Mouse (Mus musculus): Measurements from ENCODE around the gene Retreg3. TPM values are rescaled to one million over a fixed set of nuclear protein-coding genes. Genes with fewer than 3 reads are reported as not detected.

Gene Retreg3
- total and polyA plus RNA-seq, 2 experiments from 2014 or later: 24.7 to 56.8 TPM

GRCm38 (mm10) chr11:101082208-101083082 is 37.2 kb downstream of the Retreg3 start, which contains the start of gene Coasy:
Coasy (plus strand) TSS chr11:101082565.
- Histone ChIP-seq H3K4me1 (ENCODE audit: insufficient read depth, low read length) (peaks cover 22% of the 10 kb centered on the region; the same call in 1 of the 2 replicates), H3K4me2 (ENCODE audit: low read depth, low read length) (peak within 1 kb of the TSS; percentile 100), H3K27ac (peak within 1 kb of the TSS; percentile 94), H3K27me3 (ENCODE audit: insufficient read depth, low read length) (peaks cover 26% of the 10 kb centered on the region), H3K9ac (replicated peaks; ENCODE audit: low read length) (peak within 1 kb of the TSS; percentile 90), H3K4me3 (ENCODE audit: low read length) (peak within 1 kb of the TSS; percentile 75), H3K36me3 (ENCODE audit: insufficient read depth, low read length) (no peaks in the 10 kb centered on the region), H3K9me3 (ENCODE audit: low read length) (no peaks in the 10 kb centered on the region)
- TF ChIP-seq CTCF (IDR thresholded peaks at IDR 0.05; ENCODE audit: low read depth): peak; percentile 68
- ATAC-seq (peak; percentile 90), DNase-seq (ENCODE audit: low spot score) (peak; percentile 95)
- under 1% methylated on average over 51 of the region's 51 CpGs for WGBS

GRCm38 (mm10) chr11:101081659-101082058 is 38.0 kb downstream of the Retreg3 start:
- Histone ChIP-seq H3K27ac (peak overlapping the region; percentile 94), H3K27me3 (ENCODE audit: insufficient read depth, low read length) (peaks cover 29% of the 10 kb centered on the region), H3K9me3 (ENCODE audit: low read length) (no peaks in the 10 kb centered on the region), H3K9ac (replicated peaks; ENCODE audit: low read length) (peak overlapping the region; percentile 38), H3K4me1 (ENCODE audit: insufficient read depth, low read length) (peaks cover 20% of the 10 kb centered on the region; the same call in 1 of the 2 replicates), H3K4me2 (ENCODE audit: low read depth, low read length) (peak overlapping the region; percentile 100), H3K36me3 (ENCODE audit: insufficient read depth, low read length) (peaks cover 2% of the 10 kb centered on the region; the same call in 1 of the 2 replicates), H3K4me3 (ENCODE audit: low read length) (peak overlapping the region; percentile 75)
- ATAC-seq (no peak), DNase-seq (ENCODE audit: low spot score) (peak; percentile 15)
- no peak for TF ChIP-seq CTCF (IDR thresholded peaks at IDR 0.05; ENCODE audit: low read depth)
- WGBS: 8% methylated on average over 10 of the region's 10 CpGs

DNA sequence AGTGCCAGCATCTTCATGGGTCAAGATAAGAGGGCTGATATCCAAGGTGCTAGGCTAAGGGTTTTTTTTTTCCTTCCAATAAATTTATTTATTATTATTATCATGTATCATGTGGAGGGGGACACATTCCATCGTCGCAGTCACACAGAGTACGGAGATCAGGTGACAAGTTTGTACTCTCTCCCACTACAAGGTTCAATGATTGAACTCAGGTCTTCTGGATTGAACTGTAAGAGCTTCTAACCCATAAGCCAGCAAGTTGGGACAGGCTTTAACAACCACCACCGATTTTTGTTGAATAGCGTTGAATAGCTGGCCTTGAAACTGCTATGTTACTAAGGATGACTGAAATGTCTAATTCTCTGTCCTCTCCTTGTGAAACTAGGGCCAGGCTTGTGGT is 39.3 kb downstream of the Retreg3 start:
- no peak overlapping the region for H3K4me2 ChIP-seq (ENCODE audit: low read depth, low read length)
- no peak overlapping the region for H3K4me3 ChIP-seq (ENCODE audit: low read length)
- no peak overlapping the region for H3K9ac ChIP-seq (replicated peaks; ENCODE audit: low read length)
- ATAC-seq (no peak), DNase-seq (ENCODE audit: low spot score) (no peak)
- no peak overlapping the region for H3K27ac ChIP-seq
- peaks cover 3% of the 10 kb centered on the region; the same call in 1 of the 2 replicates for H3K36me3 ChIP-seq (ENCODE audit: insufficient read depth, low read length)
- WGBS: 71% methylated on average over 5 of the region's 5 CpGs
- no peak for TF ChIP-seq CTCF (IDR thresholded peaks at IDR 0.05; ENCODE audit: low read depth)
- no peaks in the 10 kb centered on the region for H3K9me3 ChIP-seq (ENCODE audit: low read length)
- peaks cover 29% of the 10 kb centered on the region for H3K27me3 ChIP-seq (ENCODE audit: insufficient read depth, low read length)
- peaks cover 13% of the 10 kb centered on the region; the same call in 1 of the 2 replicates for H3K4me1 ChIP-seq (ENCODE audit: insufficient read depth, low read length)

DNA sequence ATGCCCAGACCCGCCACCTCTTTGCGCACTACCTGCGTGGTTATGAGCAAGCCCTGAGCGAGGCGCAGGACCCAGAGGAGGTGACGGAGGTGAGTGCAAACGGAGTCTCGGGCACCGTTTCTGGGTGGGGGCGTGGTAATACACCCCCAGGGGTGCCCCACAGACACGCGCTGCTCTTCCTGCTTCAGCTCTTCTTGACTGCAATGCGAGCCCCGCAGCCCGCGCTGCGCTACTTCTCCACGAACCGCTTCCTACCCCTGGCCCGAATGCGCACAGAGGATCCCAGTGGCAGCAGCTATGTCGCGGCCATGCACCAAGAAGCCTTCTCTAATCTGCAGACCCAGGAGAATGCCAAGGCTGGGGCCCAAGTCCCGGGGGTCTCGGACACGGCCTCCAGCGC is 39.9 kb downstream of the Retreg3 start:
- DNase-seq (ENCODE audit: low spot score): no peak
- Histone ChIP-seq H3K4me1 (ENCODE audit: insufficient read depth, low read length) (peaks cover 13% of the 10 kb centered on the region; the same call in 1 of the 2 replicates), H3K4me3 (ENCODE audit: low read length) (peak overlapping the region; percentile 10; the same call in 1 of the 2 replicates), H3K9me3 (ENCODE audit: low read length) (no peaks in the 10 kb centered on the region), H3K4me2 (ENCODE audit: low read depth, low read length) (peak overlapping the region; percentile 35; the same call in 1 of the 2 replicates), H3K36me3 (ENCODE audit: insufficient read depth, low read length) (peaks cover 3% of the 10 kb centered on the region; the same call in 1 of the 2 replicates), H3K27me3 (ENCODE audit: insufficient read depth, low read length) (peaks cover 29% of the 10 kb centered on the region), H3K9ac (replicated peaks; ENCODE audit: low read length) (no peak overlapping the region), H3K27ac (no peak overlapping the region)
- WGBS: 4% methylated on average over 27 of the region's 27 CpGs
- ATAC-seq: no peak
- TF ChIP-seq CTCF (IDR thresholded peaks at IDR 0.05; ENCODE audit: low read depth): no peak

DNA sequence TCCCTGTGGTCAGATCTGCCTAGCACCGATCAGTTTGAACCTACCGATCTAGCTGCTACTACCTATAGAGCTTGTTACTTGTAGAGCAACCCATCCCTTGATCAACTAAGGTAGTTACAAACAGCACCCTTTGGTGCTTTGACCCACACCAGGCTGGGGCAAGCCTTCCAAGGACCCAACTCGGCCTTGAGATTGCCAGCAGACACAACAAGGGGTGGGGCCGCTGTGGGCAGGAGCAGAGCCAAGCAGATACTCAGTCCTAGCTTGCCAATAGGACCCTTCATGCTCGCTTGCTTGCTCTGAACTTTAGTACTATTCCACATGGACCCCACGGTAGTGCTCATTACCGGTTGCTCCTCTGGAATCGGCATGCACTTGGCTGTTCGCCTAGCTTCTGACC is 41.6 kb downstream of the Retreg3 start, which contains the start of gene Hsd17b1:
Gene Hsd17b1, plus strand, starts transcription at position 291 of the 400 bp plus-strand sequence.
- Histone ChIP-seq H3K9me3 (ENCODE audit: low read length) (no peaks in the 10 kb centered on the region), H3K4me2 (ENCODE audit: low read depth, low read length) (no peak within 1 kb of the TSS), H3K4me3 (ENCODE audit: low read length) (no peak within 1 kb of the TSS), H3K4me1 (ENCODE audit: insufficient read depth, low read length) (peaks cover 6% of the 10 kb centered on the region; the same call in 1 of the 2 replicates), H3K9ac (replicated peaks; ENCODE audit: low read length) (no peak within 1 kb of the TSS), H3K27ac (no peak within 1 kb of the TSS), H3K36me3 (ENCODE audit: insufficient read depth, low read length) (peaks cover 3% of the 10 kb centered on the region; the same call in 1 of the 2 replicates), H3K27me3 (ENCODE audit: insufficient read depth, low read length) (peaks cover 29% of the 10 kb centered on the region)
- ATAC-seq: no peak
- DNase-seq (ENCODE audit: low spot score): no peak
- no peak for TF ChIP-seq CTCF (IDR thresholded peaks at IDR 0.05; ENCODE audit: low read depth)
- 74% methylated on average over 9 of the region's 9 CpGs for WGBS

DNA sequence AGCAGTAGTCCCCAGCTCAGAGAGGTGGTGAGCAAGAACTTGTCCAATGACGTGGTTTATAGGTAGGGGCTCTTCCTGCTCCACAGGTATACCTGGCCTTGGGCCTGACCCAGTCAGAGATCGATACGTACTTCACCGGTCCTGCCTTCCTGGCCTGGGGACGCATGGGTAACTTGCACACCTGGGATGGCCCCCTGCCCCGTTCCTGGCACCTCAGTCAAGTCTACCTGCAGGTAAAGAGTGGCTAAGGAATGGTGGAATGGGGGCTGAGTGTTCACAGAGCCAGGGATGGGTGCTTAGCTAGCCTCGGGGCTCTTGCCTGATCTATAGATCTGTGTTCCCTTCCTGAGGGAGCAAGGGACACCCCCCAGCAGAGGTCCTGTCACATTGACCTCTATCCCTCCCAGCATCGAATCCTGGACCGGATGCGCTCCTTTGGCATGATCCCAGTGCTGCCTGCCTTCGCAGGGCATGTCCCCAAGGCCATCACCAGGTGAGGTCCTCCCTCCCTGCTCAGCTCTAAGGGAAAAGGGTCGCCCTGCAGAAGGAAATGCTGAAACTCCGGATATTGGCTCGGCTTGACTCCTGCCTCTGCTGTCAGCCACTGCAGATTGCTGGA is 47.8 kb downstream of the Retreg3 start:
- no peak overlapping the region for H3K9ac ChIP-seq (replicated peaks; ENCODE audit: low read length)
- 0 out of 2 replicates have a peak, but pooled peaks cover 6% of the 10 kb centered on the region for H3K4me1 ChIP-seq (ENCODE audit: insufficient read depth, low read length)
- WGBS: 71% methylated on average over 14 of the region's 14 CpGs
- peaks cover 3% of the 10 kb centered on the region; the same call in 1 of the 2 replicates for H3K36me3 ChIP-seq (ENCODE audit: insufficient read depth, low read length)
- no peaks in the 10 kb centered on the region for H3K27me3 ChIP-seq (ENCODE audit: insufficient read depth, low read length)
- DNase-seq (ENCODE audit: low spot score): no peak
- H3K4me2 ChIP-seq (ENCODE audit: low read depth, low read length): no peak overlapping the region
- H3K4me3 ChIP-seq (ENCODE audit: low read length): no peak overlapping the region
- no peak overlapping the region for H3K27ac ChIP-seq
- no peak for TF ChIP-seq CTCF (IDR thresholded peaks at IDR 0.05; ENCODE audit: low read depth)
- no peaks in the 10 kb centered on the region for H3K9me3 ChIP-seq (ENCODE audit: low read length)
- ATAC-seq: no peak

All from hindbrain, postnatal 0 days (tissue).